Mouse (Mus musculus) liver, embryonic 16.5 days (tissue): ENCODE measurements around the gene Nr2c2ap. TPM values are rescaled to one million over a fixed set of nuclear protein-coding genes. Genes with fewer than 3 reads are reported as not detected.
A peak's percentile ranks its signal among the peaks of the same experiment; 100 is the strongest.

ENCODE experiments used
- ATAC-seq: fragments of 200-750 bp; cut with Nextera tagmentation; 2 replicates; pipeline ENCODE4 v1.8.0; 2017; ENCODE audit warnings: low read depth, mild to moderate bottlenecking, moderate number of reproducible peaks, moderate library complexity
- H3K27ac ChIP-seq: fragments of 300-500 bp; sonication (generic); 2 replicates; pipeline ENCODE4 v1.5.1; 2014; ENCODE audit warnings: mild to moderate bottlenecking, low read length
- H3K27me3 ChIP-seq: fragments of 300-500 bp; sonication (generic); 2 replicates; pipeline ENCODE4 v1.6.1; 2014; ENCODE audit warnings: low read depth, low read length, mixed read lengths; ENCODE audit not compliant: control insufficient read depth, insufficient read depth
- H3K36me3 ChIP-seq: fragments of 300-500 bp; sonication (generic); 2 replicates; pipeline ENCODE4 v1.6.1; 2014; ENCODE audit warnings: mild to moderate bottlenecking; ENCODE audit not compliant: control insufficient read depth, insufficient read depth
- H3K4me1 ChIP-seq: fragments of 300-500 bp; sonication (generic); 2 replicates; pipeline ENCODE4 v1.6.1; 2014; ENCODE audit warnings: low read depth, low read length, mixed read lengths; ENCODE audit not compliant: control insufficient read depth
- H3K4me2 ChIP-seq: fragments of 300-500 bp; sonication (generic); 2 replicates; pipeline ENCODE4 v1.6.1; 2014; ENCODE audit warnings: low read depth, low read length, mixed read lengths
- H3K4me3 ChIP-seq: fragments of 300-500 bp; sonication (generic); 2 replicates; pipeline ENCODE4 v1.5.1; 2014; ENCODE audit warnings: low read depth, mild to moderate bottlenecking, low read length
- H3K9ac ChIP-seq: fragments of 300-500 bp; sonication (generic); 2 replicates; pipeline ENCODE4 v1.6.1; 2014; ENCODE audit warnings: low read depth, low read length
- H3K9me3 ChIP-seq: fragments of 300-500 bp; sonication (generic); replicated peaks from 2 replicates; pipeline ENCODE4 v1.6.1; 2016; ENCODE audit warnings: low read length; ENCODE audit not compliant: control insufficient read depth
- WGBS: fragments of 180-500 bp; shearing (Covaris S2); extraction: QIAGEN DNeasy Blood & Tissue Kit; methylation state at CpG from one replicate; pipeline ENCODE4 v1.1.7; 2014; ENCODE audit not compliant: insufficient replicate concordance; 5-methylcytosine and 5-hydroxymethylcytosine counted together
- polyA plus RNA-seq: library from polyadenylated mRNA; unstranded; fragments of >200 nt; fragmentation: Nextera tagmentation; extraction: Ambion mirVana; gene quantifications from 2 replicates; pipeline ENCODE4 v1.2.1, GENCODE M21; 2015

Gene Nr2c2ap
- polyA plus RNA-seq, 1 experiment from 2014 or later: 12.6 TPM

GRCm38 (mm10) chr8:70152537-70153257 lies 21.6 kb downstream of the Nr2c2ap start:
- Histone ChIP-seq H3K27me3 (no peaks in the 10 kb centered on the region), H3K9me3 (no peaks in the 10 kb centered on the region), H3K27ac (no peak overlapping the region), H3K9ac (no peak overlapping the region), H3K36me3 (no peaks in the 10 kb centered on the region), H3K4me1 (peaks cover 11% of the 10 kb centered on the region), H3K4me2 (peak overlapping the region; percentile 39), H3K4me3 (no peak overlapping the region)
- WGBS: 17% methylated on average over 22 of the region's 22 CpGs
- ATAC-seq: peak; percentile 96

- Histone ChIP-seq H3K36me3 (no peaks in the 10 kb centered on the region), H3K9me3 (no peaks in the 10 kb centered on the region), H3K4me3 (no peak overlapping the region), H3K27me3 (peaks cover 8% of the 10 kb centered on the region), H3K4me2 (no peak overlapping the region), H3K9ac (no peak overlapping the region), H3K4me1 (peaks cover 15% of the 10 kb centered on the region), H3K27ac (no peak overlapping the region)
- WGBS: 72% methylated on average over 1 of the region's 1 CpGs
- ATAC-seq: no peak
These were observed 26.2 kb downstream of the Nr2c2ap start for GRCm38 (mm10) chr8:70157240-70157800.

- Histone ChIP-seq H3K9ac (peak overlapping the region; percentile 49), H3K4me2 (peak overlapping the region; percentile 72), H3K4me3 (peak overlapping the region; percentile 66), H3K4me1 (peaks cover 12% of the 10 kb centered on the region), H3K9me3 (no peaks in the 10 kb centered on the region), H3K27me3 (peaks cover 8% of the 10 kb centered on the region), H3K36me3 (no peaks in the 10 kb centered on the region), H3K27ac (no peak overlapping the region)
- peak; percentile 82 for ATAC-seq
- WGBS: 8% methylated on average over 34 of the region's 40 CpGs
These were observed 27.1 kb downstream of the Nr2c2ap start for GRCm38 (mm10) chr8:70158069-70158853.

DNA sequence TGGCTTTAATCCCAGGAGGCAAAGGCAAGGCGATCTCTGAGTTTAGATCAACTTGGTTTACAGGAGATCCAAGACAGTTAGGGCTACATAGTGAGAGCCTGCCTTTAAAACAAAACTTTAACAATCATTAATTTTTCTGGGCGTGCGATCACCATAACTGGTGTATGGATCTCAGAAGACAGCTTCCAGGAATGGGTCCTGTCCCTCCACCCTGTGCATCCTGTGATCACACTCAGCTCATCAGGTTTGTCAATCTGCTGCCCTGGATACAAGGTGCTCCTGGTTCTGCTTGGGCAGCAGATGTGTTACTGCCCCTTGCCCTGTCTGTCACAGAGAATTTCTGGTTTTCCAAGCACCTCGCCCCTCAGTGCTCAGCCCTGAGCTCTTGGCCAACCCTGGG lies 28.1 kb downstream of the Nr2c2ap start:
- 68% methylated on average over 4 of the region's 4 CpGs for WGBS
- no peak overlapping the region for H3K9ac ChIP-seq
- no peak overlapping the region for H3K4me3 ChIP-seq
- peaks cover 12% of the 10 kb centered on the region for H3K4me1 ChIP-seq
- H3K4me2 ChIP-seq: no peak overlapping the region
- H3K36me3 ChIP-seq: no peaks in the 10 kb centered on the region
- H3K27me3 ChIP-seq: peaks cover 8% of the 10 kb centered on the region
- no peaks in the 10 kb centered on the region for H3K9me3 ChIP-seq
- no peak for ATAC-seq
- no peak overlapping the region for H3K27ac ChIP-seq

DNA sequence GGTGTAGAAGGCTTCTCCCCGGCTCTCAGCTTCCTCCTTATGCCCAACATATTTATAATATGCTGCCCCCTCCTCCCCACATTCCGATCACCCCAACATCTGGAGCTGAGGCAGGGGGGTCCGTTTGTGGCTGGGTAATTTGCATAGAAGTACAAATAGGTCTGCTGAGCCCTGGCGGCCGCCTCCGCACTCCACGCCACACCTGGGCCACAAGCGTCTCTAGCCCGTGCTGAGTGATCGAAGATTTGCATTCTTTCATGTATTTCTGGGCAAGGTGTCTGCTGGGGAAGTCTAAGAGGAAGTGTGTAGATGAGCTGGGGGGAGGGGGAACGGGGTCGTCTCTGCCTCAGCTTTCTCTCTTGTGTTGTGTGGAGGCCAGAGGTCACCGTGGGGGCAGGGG lies 28.9 kb downstream of the Nr2c2ap start:
- Histone ChIP-seq H3K27me3 (peaks cover 10% of the 10 kb centered on the region), H3K4me2 (no peak overlapping the region), H3K4me3 (no peak overlapping the region), H3K36me3 (no peaks in the 10 kb centered on the region), H3K9ac (no peak overlapping the region), H3K27ac (no peak overlapping the region), H3K4me1 (peaks cover 12% of the 10 kb centered on the region), H3K9me3 (no peaks in the 10 kb centered on the region)
- ATAC-seq: no peak
- 28% methylated on average over 13 of the region's 13 CpGs for WGBS

DNA sequence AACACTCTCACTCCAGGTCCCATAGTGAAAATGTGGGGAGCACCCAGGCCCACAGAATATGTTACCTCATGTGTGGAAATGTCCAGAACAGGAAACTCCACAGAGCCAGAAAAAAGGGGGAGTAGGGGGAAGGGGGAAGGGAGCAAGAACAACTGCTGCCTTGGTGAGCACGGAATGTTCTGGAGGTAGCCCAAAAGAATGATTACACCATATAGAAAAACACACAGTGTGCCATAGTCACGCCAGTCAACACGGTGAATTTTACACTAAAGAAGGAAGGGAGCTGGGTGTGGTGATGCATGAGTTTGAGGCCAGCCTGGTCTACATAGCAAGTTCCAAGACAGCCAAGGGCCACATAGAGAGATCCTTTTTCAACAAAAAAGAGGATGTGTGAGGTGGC lies 32.2 kb downstream of the Nr2c2ap start:
- H3K4me3 ChIP-seq: no peak overlapping the region
- H3K27ac ChIP-seq: no peak overlapping the region
- no peak overlapping the region for H3K9ac ChIP-seq
- 67% methylated on average over 3 of the region's 3 CpGs for WGBS
- H3K4me1 ChIP-seq: peaks cover 8% of the 10 kb centered on the region
- peaks cover 20% of the 10 kb centered on the region for H3K27me3 ChIP-seq
- no peak for ATAC-seq
- H3K9me3 ChIP-seq: no peaks in the 10 kb centered on the region
- H3K36me3 ChIP-seq: no peaks in the 10 kb centered on the region
- H3K4me2 ChIP-seq: no peak overlapping the region

DNA sequence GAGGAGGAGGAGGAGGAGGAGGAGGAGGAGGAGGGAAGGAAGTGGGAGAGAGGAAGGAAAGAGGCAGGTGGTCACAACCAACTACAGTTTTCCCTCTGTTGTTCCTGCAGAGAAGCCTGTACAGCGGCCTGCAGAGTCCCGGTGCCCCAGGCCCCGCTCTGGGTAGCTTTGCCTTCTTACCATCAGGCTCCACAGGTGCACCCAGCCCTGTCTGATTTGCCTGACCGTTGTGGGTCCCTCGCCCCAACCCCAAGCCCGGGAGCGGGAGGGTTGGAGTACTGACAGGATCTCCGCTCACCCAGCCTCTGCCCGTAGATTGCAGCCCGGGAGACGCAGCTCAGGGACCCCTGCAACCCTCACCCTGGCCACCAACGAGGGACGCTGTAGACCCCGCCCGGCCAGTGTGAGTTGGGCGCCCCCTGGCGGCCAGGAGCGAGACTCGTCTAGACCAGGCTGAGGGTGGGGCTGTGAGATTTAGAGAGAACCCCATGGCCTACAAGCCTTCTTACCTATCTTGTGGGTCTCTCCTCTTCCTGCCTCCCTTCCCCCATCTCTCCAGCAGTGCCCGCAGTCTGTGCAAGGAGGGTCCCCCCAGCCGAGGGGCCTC lies 35.5 kb downstream of the Nr2c2ap start:
- ATAC-seq: peak; percentile 53
- Histone ChIP-seq H3K9ac (no peak overlapping the region), H3K9me3 (no peaks in the 10 kb centered on the region), H3K4me3 (no peak overlapping the region; the same call in 1 of the 2 replicates), H3K4me2 (peak overlapping the region; percentile 44), H3K4me1 (peaks cover 20% of the 10 kb centered on the region), H3K36me3 (no peaks in the 10 kb centered on the region), H3K27me3 (peaks cover 12% of the 10 kb centered on the region; the same call in 1 of the 2 replicates), H3K27ac (no peak overlapping the region)
- WGBS: 2% methylated on average over 21 of the region's 21 CpGs

DNA sequence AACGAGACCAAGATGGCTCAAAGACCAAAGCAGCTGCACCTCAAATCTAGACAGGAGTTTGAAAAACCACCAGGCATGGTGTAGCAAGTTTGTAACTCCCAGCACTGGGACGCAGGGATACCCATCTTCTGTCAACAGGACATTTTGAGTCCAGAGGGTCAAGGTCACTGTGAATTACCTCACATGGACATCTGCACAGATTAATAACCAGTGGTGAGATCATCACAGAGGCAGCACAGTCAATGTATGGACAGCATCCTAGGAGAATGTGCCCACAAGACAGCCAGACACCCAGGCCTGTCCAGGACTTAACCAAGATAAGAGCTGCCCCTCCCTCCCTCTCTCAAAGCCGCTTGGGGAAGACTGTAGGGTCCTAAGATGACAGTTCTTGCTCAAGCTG lies 39.0 kb downstream of the Nr2c2ap start:
- peaks cover 9% of the 10 kb centered on the region; the same call in 1 of the 2 replicates for H3K27me3 ChIP-seq
- H3K36me3 ChIP-seq: no peaks in the 10 kb centered on the region
- no peaks in the 10 kb centered on the region for H3K9me3 ChIP-seq
- 51% methylated on average over 3 of the region's 3 CpGs for WGBS
- 0 out of 2 replicates have a peak overlapping the region, but pooled peaks have one; percentile 12 for H3K27ac ChIP-seq
- no peak for ATAC-seq
- H3K4me2 ChIP-seq: no peak overlapping the region
- H3K9ac ChIP-seq: no peak overlapping the region
- H3K4me3 ChIP-seq: no peak overlapping the region
- H3K4me1 ChIP-seq: peaks cover 40% of the 10 kb centered on the region
